Mouse (Mus musculus) left cerebral cortex, postnatal 4 days (tissue): Measurements from ENCODE around the gene Gm11549. TPM values are rescaled to one million over a fixed set of nuclear protein-coding genes. Genes with fewer than 3 reads are reported as not detected.

Experiments used
- DNase-seq: peaks from one replicate; pipeline ENCODE4 v3.0.0-alpha.2; 2022
- intact Hi-C: fragments of 180-260 bp; cut with DNase I; formaldehyde crosslinking; loops from one replicate; pipeline ENCODE4 v1.15.1; 2025
- microRNA-seq: library from miRNA; unstranded; fragments of <30 nt; microRNA quantifications from one replicate; pipeline ENCODE4 v1.2.0, GENCODE M21; 2022
- total RNA-seq, 2 experiments: library from RNA; stranded (reverse); gene quantifications; 2 replicates each; pipeline ENCODE4 v1.2.3; 2021

Gm11549 gene
- total RNA-seq, 2 experiments from 2014 or later, result 1.5 to 2.6 TPM

DNA sequence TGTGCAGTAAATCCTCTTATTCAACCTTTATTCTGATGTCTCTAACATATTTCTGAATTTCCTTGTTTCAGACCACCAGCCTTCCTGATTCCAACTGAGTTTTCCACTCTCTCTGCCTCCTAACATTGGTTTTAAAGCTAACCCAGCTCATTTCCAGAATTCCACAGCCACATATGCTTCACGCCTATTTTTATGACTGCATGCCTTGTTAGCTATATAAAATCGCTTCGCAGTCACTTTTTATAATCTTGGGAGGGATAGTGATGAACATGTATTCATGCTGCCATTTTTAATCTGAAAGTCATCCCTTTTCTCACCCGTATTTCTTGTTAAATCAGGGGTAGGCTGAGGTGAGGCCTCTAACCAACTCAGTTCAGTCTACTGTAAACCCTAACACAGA, 37.3 kb downstream of the Gm11549 start:
- DNase-seq, result no peak
- intact Hi-C loops, result no loop called here

- DNase-seq, result no peak
- intact Hi-C loops, result no loop called here
Observed at GRCm38 (mm10) chr3:36482940-36483339, 38.7 kb downstream of the Gm11549 start.

GRCm38 (mm10) chr3:36481776-36482193, 39.8 kb downstream of the Gm11549 start:
- DNase-seq, result peak; percentile 17
- intact Hi-C loops, result no loop called here

DNA sequence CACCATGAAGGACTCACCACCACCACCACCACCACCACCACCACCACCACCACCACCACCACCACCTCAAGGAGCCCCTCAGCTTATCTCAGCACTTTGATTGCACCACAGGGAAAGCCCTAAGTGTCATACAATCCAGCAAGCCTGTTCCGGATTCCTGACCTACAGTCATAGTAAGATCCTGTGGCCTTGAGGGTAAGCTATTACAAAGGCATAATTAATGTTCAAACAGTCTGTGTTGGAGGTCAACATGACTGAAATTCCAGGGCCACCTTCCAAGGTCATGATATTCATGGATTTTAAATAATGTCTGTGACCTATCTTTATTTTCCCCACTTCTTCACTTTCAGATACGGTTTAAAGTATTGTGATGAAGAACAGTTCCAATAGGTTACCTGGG, 41.1 kb downstream of the Gm11549 start:
- intact Hi-C loops, result no loop called here
- no peak for DNase-seq

DNA sequence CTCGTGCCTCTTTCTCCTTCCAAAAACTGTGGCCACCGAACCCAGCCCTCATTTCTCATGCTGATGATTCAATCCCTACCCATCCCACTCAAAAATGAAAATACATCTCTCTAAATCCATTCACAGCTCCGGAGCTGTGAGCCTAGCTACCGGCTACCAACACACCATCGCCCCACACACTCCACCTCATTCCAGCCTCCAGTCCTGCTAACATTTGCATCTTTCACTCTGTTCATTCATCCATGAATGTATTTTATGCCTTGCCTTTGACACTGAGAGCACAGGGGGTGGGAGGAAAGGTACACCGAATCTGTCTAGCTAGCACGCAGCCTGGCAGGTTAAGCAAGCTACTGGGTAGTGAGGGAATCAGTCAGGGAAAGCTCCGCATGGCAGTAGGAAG, 42.8 kb downstream of the Gm11549 start:
- intact Hi-C loops, result no loop called here
- no peak for DNase-seq

GRCm38 (mm10) chr3:36476261-36477155, 45.1 kb downstream of the Gm11549 start:
- intact Hi-C loops, result no loop called here
- DNase-seq, result peak; percentile 8

GRCm38 (mm10) chr3:36475532-36476087, 46.0 kb downstream of the Gm11549 start, which contains the start of the genes Anxa5 and 1810062G17Rik:
TSS of gene Anxa5 (minus strand) at chr3:36475894.
TSS of gene 1810062G17Rik (plus strand) at chr3:36475937.
- DNase-seq, result peak; percentile 89
- intact Hi-C loops, result no loop called here

DNA sequence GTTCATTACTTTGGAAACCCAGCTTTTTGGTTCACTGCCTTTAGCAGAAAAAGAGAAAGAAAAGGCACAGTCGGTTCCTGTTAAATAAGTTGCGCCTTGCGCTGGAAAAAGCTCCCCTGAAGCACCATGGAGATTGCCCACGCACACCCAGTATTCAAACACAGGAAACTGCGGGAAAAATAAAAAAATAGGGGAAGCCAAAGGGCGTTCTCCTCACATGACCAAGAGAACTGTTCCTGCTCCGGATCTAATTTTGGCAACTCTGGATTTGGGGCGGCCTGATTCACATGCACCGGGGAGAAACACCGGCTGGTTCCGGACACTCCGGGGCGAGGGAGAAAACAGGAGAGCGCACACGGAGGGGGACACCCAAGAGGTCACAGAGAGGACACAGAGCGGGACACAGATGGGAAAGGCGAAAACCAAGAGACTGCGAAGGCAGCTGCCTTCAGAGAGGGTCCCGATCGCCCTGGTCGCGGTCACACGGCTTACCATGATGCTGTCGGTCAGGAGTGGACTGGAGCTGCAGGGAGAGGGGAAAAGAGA, 46.6 kb downstream of the Gm11549 start:
- DNase-seq, result no peak
- intact Hi-C loops, result no loop called here

GRCm38 (mm10) chr3:36474421-36474820, 47.2 kb downstream of the Gm11549 start:
- DNase-seq, result no peak
- intact Hi-C loops, result no loop called here

GRCm38 (mm10) chr3:36473222-36473621, 48.4 kb downstream of the Gm11549 start:
- intact Hi-C loops, result no loop called here
- no peak for DNase-seq

DNA sequence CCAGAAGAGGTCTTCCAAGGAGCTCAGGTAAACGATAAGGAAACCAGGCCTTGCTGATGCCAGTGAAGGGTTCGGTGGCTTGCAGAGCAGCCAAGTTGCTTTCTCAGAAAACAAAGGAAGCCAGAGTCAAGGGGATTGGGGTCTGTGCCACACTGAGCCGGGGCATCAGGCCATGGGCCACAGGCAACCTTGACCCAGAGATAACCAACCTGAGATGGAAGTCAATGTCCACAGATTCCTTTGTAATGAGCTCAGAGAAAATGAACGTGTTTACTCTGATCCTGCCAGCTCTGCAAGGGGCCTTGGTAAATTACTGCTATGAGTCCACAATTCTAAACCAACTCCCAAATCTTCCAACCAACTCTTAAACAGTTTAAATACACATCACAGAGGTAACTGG, 49.8 kb downstream of the Gm11549 start:
- DNase-seq, result no peak
- intact Hi-C loops, result no loop called here

DNA sequence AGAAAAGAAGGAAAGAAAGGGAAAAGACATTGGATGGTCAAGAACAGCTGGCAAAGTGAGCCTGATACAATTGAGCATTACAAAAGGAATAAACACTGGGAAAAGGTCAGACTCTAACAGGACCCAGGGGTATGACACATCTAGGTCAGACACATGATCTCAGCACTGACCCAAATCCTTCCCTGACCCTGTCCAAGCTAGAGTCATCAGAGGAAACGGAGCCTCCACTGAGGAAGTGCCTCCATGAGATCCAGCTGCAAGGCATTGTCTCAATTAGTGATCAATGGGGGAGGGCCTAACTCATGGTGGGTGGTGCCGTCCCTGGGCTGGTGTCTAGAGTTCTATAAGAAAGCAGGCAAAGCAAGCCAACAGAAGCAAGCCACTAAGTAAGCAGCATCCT, 52.7 kb downstream of the Gm11549 start:
- intact Hi-C loops, result no loop called here

GRCm38 (mm10) chr3:36467632-36468031, 54.0 kb downstream of the Gm11549 start:
- DNase-seq, result no peak
- intact Hi-C loops, result no loop called here

More for the DNA sequence above, 52.7 kb downstream of the Gm11549 start:
- no peak for DNase-seq

DNA sequence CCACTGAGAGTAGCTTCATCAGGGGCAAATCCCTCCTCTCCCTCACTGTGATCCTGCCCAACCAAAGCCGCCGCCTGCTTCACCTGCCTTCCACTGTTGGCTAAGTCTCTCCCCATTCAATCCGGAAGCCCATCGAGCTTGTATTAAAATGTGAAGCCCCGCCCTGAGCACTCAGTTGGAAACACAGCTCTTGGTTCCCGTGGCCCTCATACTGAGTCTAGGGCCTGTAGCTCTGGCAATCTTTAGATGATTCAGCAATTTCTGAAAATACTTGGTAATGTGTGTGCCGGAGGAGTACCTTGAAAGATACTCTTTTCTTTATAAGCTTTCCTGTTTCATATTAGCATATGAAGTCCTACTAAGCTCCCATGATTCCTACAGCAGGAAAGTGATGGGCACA, 56.1 kb downstream of the Gm11549 start:
- intact Hi-C loops, result no loop called here
- no peak for DNase-seq

Small RNA genes within 50 kb of the gene (microRNA-seq; reads per million reads assigned to microRNA genes)
- gene Mir7009, result 1.5 reads per million

Other genes starting within 250 kb of the Gm11549 start
- 10 to 100 TPM; 32.3 to 33.1 TPM for gene Anxa5, start 45.9 kb downstream of the Gm11549 start, total RNA-seq
- gene 1810062G17Rik, start 45.9 kb downstream of the Gm11549 start, total RNA-seq, result not detected
- 10 to 100 TPM; 49.9 to 51.9 TPM for gene Exosc9, start 30.8 kb upstream of the Gm11549 start, total RNA-seq
- 10 to 100 TPM; 12.1 to 14.8 TPM for gene Ccna2, start 50.3 kb upstream of the Gm11549 start, total RNA-seq
- gene Bbs7, start 91.7 kb upstream of the Gm11549 start, total RNA-seq, result 10 to 100 TPM; 15.3 to 18.3 TPM
- gene Trpc3, start 168.4 kb upstream of the Gm11549 start, total RNA-seq, result 10 to 100 TPM; 14.9 to 15.6 TPM